Mouse (Mus musculus): ENCODE data around the gene Tmem88. TPM values are rescaled to one million over a fixed set of nuclear protein-coding genes. Genes with fewer than 3 reads are reported as not detected.

The Tmem88 gene
- polyA plus RNA-seq, 1 experiment from 2014 or later: 22.7 TPM

- Histone ChIP-seq H3K9me3 (ENCODE audit: control insufficient read depth, low read length) (no peaks in the 10 kb centered on the region), H3K27me3 (ENCODE audit: control insufficient read depth, insufficient read depth, low read length) (no peaks in the 10 kb centered on the region), H3K4me3 (ENCODE audit: low read depth, low read length) (no peak overlapping the region), H3K4me2 (ENCODE audit: low read depth, severe bottlenecking) (no peak overlapping the region), H3K9ac (ENCODE audit: low read length) (no peak overlapping the region), H3K36me3 (ENCODE audit: control insufficient read depth, insufficient read depth, low read length) (peaks cover 39% of the 10 kb centered on the region), H3K4me1 (ENCODE audit: control insufficient read depth, insufficient read depth, low read length) (no peaks in the 10 kb centered on the region), H3K27ac (replicated peaks; ENCODE audit: low read depth, low read length) (no peak overlapping the region)
- DNase-seq (ENCODE audit: low spot score) (no peak), ATAC-seq (ENCODE audit: insufficient number of reproducible peaks, low FRiP score, low TSS enrichment, low read depth) (no peak)
- WGBS: 91% methylated on average over 12 of the region's 12 CpGs
Observed at GRCm38 (mm10) chr11:69357690-69358089, 40.3 kb downstream of the Tmem88 start.

DNA sequence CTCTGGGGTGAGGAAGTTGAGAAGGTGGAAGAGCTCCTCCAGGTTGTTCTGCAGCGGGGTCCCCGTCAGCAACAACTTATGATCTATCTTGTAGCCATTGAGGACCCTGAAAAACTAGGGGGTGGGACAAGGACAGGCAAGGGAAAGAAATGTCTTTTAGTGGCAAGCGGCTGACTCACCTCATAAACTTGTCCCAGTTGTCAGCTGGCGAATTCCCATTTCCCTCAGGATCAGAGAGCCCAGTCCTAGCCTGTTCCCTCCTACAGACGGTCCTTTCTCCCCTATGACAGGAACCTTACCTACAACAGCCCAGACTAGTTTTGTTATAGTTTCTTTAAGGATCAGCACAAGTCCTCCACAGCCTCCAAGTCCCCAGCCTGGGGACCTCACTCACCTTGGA, 41.5 kb downstream of the Tmem88 start:
- no peak overlapping the region for H3K9ac ChIP-seq (ENCODE audit: low read length)
- H3K4me3 ChIP-seq (ENCODE audit: low read depth, low read length): no peak overlapping the region
- ATAC-seq (ENCODE audit: insufficient number of reproducible peaks, low FRiP score, low TSS enrichment, low read depth) (no peak), DNase-seq (ENCODE audit: low spot score) (no peak)
- H3K9me3 ChIP-seq (ENCODE audit: control insufficient read depth, low read length): no peaks in the 10 kb centered on the region
- H3K36me3 ChIP-seq (ENCODE audit: control insufficient read depth, insufficient read depth, low read length): peaks cover 45% of the 10 kb centered on the region
- no peaks in the 10 kb centered on the region for H3K27me3 ChIP-seq (ENCODE audit: control insufficient read depth, insufficient read depth, low read length)
- 89% methylated on average over 5 of the region's 5 CpGs for WGBS
- H3K4me1 ChIP-seq (ENCODE audit: control insufficient read depth, insufficient read depth, low read length): no peaks in the 10 kb centered on the region
- no peak overlapping the region for H3K27ac ChIP-seq (replicated peaks; ENCODE audit: low read depth, low read length)
- no peak overlapping the region for H3K4me2 ChIP-seq (ENCODE audit: low read depth, severe bottlenecking)

Other genes starting within 250 kb of the Tmem88 start
- 0.05 TPM in 1 of 2 replicates, not detected in the other for gene Alox12b, start 241.2 kb downstream of the Tmem88 start, polyA plus RNA-seq (2014; fragmentation: Nextera tagmentation; extraction: Ambion mirVana)
- gene Alox8, start 200.4 kb downstream of the Tmem88 start, polyA plus RNA-seq (2014; fragmentation: Nextera tagmentation; extraction: Ambion mirVana): 0.07 TPM in 1 of 2 replicates, not detected in the other
- not detected in 2 replicates for gene Gucy2e, start 161.2 kb downstream of the Tmem88 start, polyA plus RNA-seq (2014; fragmentation: Nextera tagmentation; extraction: Ambion mirVana)
- gene Cntrob, start 74.5 kb downstream of the Tmem88 start, polyA plus RNA-seq (2014; fragmentation: Nextera tagmentation; extraction: Ambion mirVana): 23.4 and 24.5 TPM in 2 replicates
- 149 and 161 TPM in 2 replicates for gene Trappc1, start 74.3 kb downstream of the Tmem88 start, polyA plus RNA-seq (2014; fragmentation: Nextera tagmentation; extraction: Ambion mirVana)
- gene Kcnab3, start 72.0 kb downstream of the Tmem88 start, polyA plus RNA-seq (2014; fragmentation: Nextera tagmentation; extraction: Ambion mirVana): 2.2 TPM in 2 replicates
- gene Rnf227, start 57.8 kb downstream of the Tmem88 start, polyA plus RNA-seq (2014; fragmentation: Nextera tagmentation; extraction: Ambion mirVana): 25.0 and 28.5 TPM in 2 replicates
- gene Chd3, start 28.8 kb downstream of the Tmem88 start, polyA plus RNA-seq (2014; fragmentation: Nextera tagmentation; extraction: Ambion mirVana): 58.6 and 68.0 TPM in 2 replicates
- gene Naa38, start 2.7 kb downstream of the Tmem88 start, polyA plus RNA-seq (2014; fragmentation: Nextera tagmentation; extraction: Ambion mirVana): 129 and 141 TPM in 2 replicates
- 29.2 and 37.0 TPM in 2 replicates for gene Cyb5d1, start 2.6 kb downstream of the Tmem88 start, polyA plus RNA-seq (2014; fragmentation: Nextera tagmentation; extraction: Ambion mirVana)
- 42.4 and 44.5 TPM in 2 replicates for gene Kdm6b, start 15.4 kb upstream of the Tmem88 start, polyA plus RNA-seq (2014; fragmentation: Nextera tagmentation; extraction: Ambion mirVana)
- 0.87 and 1.4 TPM in 2 replicates for gene Dnah2, start 150.9 kb upstream of the Tmem88 start, polyA plus RNA-seq (2014; fragmentation: Nextera tagmentation; extraction: Ambion mirVana)
- 12.9 and 14.4 TPM in 2 replicates for gene Efnb3, start 162.0 kb upstream of the Tmem88 start, polyA plus RNA-seq (2014; fragmentation: Nextera tagmentation; extraction: Ambion mirVana)
- gene Wrap53, start 182.0 kb upstream of the Tmem88 start, polyA plus RNA-seq (2014; fragmentation: Nextera tagmentation; extraction: Ambion mirVana): 45.7 and 46.9 TPM in 2 replicates
- 250 and 254 TPM in 2 replicates for gene Trp53, start 182.1 kb upstream of the Tmem88 start, polyA plus RNA-seq (2014; fragmentation: Nextera tagmentation; extraction: Ambion mirVana)
- 4.5 and 4.9 TPM in 2 replicates for gene Atp1b2, start 207.7 kb upstream of the Tmem88 start, polyA plus RNA-seq (2014; fragmentation: Nextera tagmentation; extraction: Ambion mirVana)
- not detected in 2 replicates for gene Shbg, start 219.7 kb upstream of the Tmem88 start, polyA plus RNA-seq (2014; fragmentation: Nextera tagmentation; extraction: Ambion mirVana)
- 14.7 and 16.2 TPM in 2 replicates for gene Sat2, start 223.8 kb upstream of the Tmem88 start, polyA plus RNA-seq (2014; fragmentation: Nextera tagmentation; extraction: Ambion mirVana)
- gene Fxr2, start 234.8 kb upstream of the Tmem88 start, polyA plus RNA-seq (2014; fragmentation: Nextera tagmentation; extraction: Ambion mirVana): 35.8 and 37.5 TPM in 2 replicates